Mouse (Mus musculus) thymus, adult 2 months (tissue): ENCODE measurements around the gene Ebf1. TPM values are rescaled to one million over a fixed set of nuclear protein-coding genes. Genes with fewer than 3 reads are reported as not detected.

Experiments used
- DNase-seq: peaks from one replicate; pipeline ENCODE4 v3.0.0; 2021
- H3K27ac ChIP-seq: fragments of 200-500 bp; 2 replicates; pipeline ENCODE4 v1.5.1; 2012; ENCODE audit warnings: low read length, control low read depth; ENCODE audit not compliant: control insufficient read depth, insufficient read depth
- H3K27me3 ChIP-seq: fragments of 200-500 bp; 2 replicates; pipeline ENCODE4 v1.6.1; 2012; ENCODE audit warnings: mild to moderate bottlenecking, low read length, moderate library complexity, mixed read lengths; ENCODE audit not compliant: control insufficient read depth, insufficient read depth
- H3K36me3 ChIP-seq: fragments of 200-500 bp; 2 replicates; pipeline ENCODE4 v1.6.1; 2012; ENCODE audit warnings: mild to moderate bottlenecking, low read length, moderate library complexity; ENCODE audit not compliant: control insufficient read depth, insufficient read depth
- H3K4me1 ChIP-seq: fragments of 200-500 bp; replicated peaks from 2 replicates; pipeline ENCODE4 v1.6.1; 2012; ENCODE audit warnings: low read length; ENCODE audit not compliant: control insufficient read depth, insufficient read depth
- H3K4me3 ChIP-seq: fragments of 200-500 bp; 2 replicates; pipeline ENCODE4 v1.5.1; 2012; ENCODE audit warnings: mild to moderate bottlenecking, low read length, control low read depth, moderate library complexity; ENCODE audit not compliant: control insufficient read depth, insufficient read depth
- CTCF ChIP-seq: fragments of 200-500 bp; IDR thresholded peaks from 2 replicates; pipeline ENCODE4 v1.5.1; 2012; ENCODE audit warnings: mild to moderate bottlenecking, control low read depth, low read length, moderate library complexity, borderline replicate concordance; ENCODE audit not compliant: control insufficient read depth, poor library complexity, insufficient read depth; ENCODE audit errors: extremely low read depth
- POLR2A ChIP-seq: fragments of 200-500 bp; IDR thresholded peaks from 2 replicates; pipeline ENCODE4 v1.6.1; 2012; ENCODE audit warnings: mild to moderate bottlenecking, low read length, control low read depth, moderate library complexity; ENCODE audit not compliant: control insufficient read depth, poor library complexity, insufficient read depth; ENCODE audit errors: extremely low read depth
- WGBS: fragments of 180-500 bp; shearing (Covaris S2); methylation state at CpG from one replicate; pipeline ENCODE4 v1.1.7; 2018; 5-methylcytosine and 5-hydroxymethylcytosine counted together
- polyA plus RNA-seq: library from polyadenylated mRNA; depleted of rRNA; stranded (reverse); fragments of >200 nt; gene quantifications from 2 replicates; pipeline ENCODE4 v1.2.3, GENCODE M21; 2012

Gene Ebf1
- polyA plus RNA-seq, 1 experiment: 4.4 TPM

DNA sequence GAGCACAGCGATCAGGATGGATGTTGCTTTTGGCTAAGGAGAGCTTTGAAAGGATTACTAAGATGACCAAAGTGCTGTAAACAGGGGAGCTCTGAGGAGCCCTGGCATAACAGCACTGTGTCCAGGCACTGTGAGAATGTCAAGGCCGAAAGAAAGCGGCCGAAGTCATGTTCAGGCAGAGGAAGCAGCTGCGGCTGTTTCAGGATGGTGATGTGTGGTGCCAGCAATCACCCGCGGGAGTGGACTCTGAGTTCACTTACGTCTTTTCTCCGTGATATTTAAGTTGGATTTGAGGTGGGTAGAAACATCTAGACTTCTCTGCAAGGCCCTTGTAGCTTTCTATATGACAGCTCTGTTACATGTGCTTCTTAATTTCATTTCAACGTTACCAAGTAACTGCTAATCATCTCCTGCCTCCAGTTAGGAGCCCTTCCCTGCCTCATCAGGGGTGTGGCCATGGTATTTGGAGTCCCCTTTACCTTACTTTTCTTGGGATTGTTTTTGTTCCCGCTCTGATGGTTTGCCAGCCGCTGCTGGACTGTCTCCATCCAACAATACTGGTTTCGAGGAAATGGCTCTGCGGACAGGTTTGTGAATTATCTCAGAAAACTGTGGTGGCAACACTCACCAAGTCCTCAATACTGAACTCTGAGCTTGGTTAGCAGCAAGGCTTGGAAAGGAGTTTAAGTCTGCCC, 345.8 kb downstream of the Ebf1 start:
- 90% methylated on average over 14 of the region's 14 CpGs for WGBS
- H3K4me3 ChIP-seq: no peak overlapping the region
- no peak overlapping the region for H3K27ac ChIP-seq
- TF ChIP-seq POLR2A: no peak
- TF ChIP-seq CTCF: no peak
- no peaks in the 10 kb centered on the region for H3K36me3 ChIP-seq
- no peak for DNase-seq
- no peaks in the 10 kb centered on the region for H3K4me1 ChIP-seq
- H3K27me3 ChIP-seq: no peaks in the 10 kb centered on the region

DNA sequence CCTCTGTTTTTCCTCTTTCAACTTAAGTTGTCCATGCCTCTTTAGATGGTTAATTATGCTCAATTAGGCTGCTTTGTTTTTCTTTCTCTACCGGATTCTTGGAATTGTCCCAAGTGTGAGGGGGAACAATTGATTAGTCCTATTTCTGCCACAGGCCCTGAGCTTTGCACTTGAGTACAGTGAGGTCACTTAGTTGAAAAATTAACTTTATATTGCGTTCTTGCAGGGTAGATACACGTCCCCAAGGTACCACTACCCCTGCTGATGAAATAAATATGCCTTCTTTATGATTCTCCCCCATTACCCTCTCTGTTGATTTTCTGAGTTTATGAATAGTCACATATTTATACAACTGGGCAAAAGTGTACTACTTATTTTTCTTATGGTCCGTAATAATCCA, 351.9 kb downstream of the Ebf1 start:
- no peak for DNase-seq
- TF ChIP-seq CTCF (no peak), POLR2A (no peak)
- Histone ChIP-seq H3K36me3 (no peaks in the 10 kb centered on the region), H3K4me3 (no peak overlapping the region), H3K4me1 (no peaks in the 10 kb centered on the region), H3K27ac (no peak overlapping the region), H3K27me3 (no peaks in the 10 kb centered on the region)
- 88% methylated on average over 4 of the region's 4 CpGs for WGBS

DNA sequence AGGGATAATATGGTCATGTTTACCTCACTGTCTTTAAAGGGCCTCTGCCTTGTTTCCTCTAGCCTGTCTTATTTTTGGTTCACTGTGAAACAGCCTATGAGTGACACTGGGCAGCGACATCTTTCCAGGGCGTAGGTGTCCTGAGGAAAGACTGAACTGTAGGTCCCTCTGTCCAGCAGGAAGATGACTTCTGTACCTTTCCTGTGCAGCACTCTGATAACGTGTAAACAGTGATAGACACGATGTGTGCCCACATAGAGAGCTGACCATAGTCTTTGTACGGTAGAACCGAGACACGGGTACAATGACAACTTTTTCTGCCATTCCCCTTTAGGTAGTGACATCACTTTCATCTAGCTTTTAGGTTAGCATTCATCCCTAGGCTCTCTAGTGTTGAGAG, 357.2 kb downstream of the Ebf1 start:
- Histone ChIP-seq H3K4me1 (no peaks in the 10 kb centered on the region), H3K4me3 (no peak overlapping the region), H3K27me3 (no peaks in the 10 kb centered on the region), H3K36me3 (no peaks in the 10 kb centered on the region), H3K27ac (no peak overlapping the region)
- DNase-seq: no peak
- no peak for TF ChIP-seq CTCF
- TF ChIP-seq POLR2A: no peak
- WGBS: 96% methylated on average over 7 of the region's 7 CpGs

- Histone ChIP-seq H3K27me3 (no peaks in the 10 kb centered on the region), H3K4me1 (no peaks in the 10 kb centered on the region), H3K4me3 (no peak overlapping the region), H3K27ac (no peak overlapping the region), H3K36me3 (no peaks in the 10 kb centered on the region)
- DNase-seq: no peak
- WGBS: 85% methylated on average over 2 of the region's 2 CpGs
- TF ChIP-seq CTCF (no peak), POLR2A (no peak)
Measured at GRCm38 (mm10) chr11:44975151-44975550, 358.0 kb downstream of the Ebf1 start.

- TF ChIP-seq POLR2A (no peak), CTCF (no peak)
- Histone ChIP-seq H3K4me3 (no peak overlapping the region), H3K27me3 (no peaks in the 10 kb centered on the region), H3K27ac (no peak overlapping the region), H3K36me3 (no peaks in the 10 kb centered on the region), H3K4me1 (no peaks in the 10 kb centered on the region)
- no peak for DNase-seq
- WGBS: 91% methylated on average over 5 of the region's 5 CpGs
Measured at GRCm38 (mm10) chr11:44976254-44976802, 359.2 kb downstream of the Ebf1 start.

DNA sequence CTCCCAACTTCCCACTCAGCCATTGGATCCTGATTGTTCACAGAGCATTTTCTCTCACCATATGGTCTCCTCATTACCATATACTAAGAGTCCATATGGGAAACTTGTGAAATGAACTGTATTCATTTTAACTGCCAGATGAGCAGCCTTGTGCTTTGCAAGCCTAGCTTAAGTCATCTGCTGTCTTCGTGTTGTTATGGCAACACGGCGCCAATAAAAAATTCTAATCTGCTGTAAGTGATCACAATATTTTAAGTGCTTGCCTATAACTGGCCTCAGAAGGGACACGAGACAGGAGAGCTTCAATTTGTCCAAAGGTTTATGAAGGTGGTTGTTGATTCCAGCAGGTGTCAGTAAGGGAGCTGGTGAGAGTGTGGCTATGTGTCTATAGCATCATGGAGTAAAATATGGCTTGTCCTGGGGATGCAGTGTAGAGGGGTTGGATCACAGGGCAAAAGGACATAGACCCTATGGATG, 360.8 kb downstream of the Ebf1 start:
- DNase-seq: no peak
- no peaks in the 10 kb centered on the region for H3K4me1 ChIP-seq
- WGBS: 93% methylated on average over 4 of the region's 4 CpGs
- no peak overlapping the region for H3K4me3 ChIP-seq
- H3K27ac ChIP-seq: no peak overlapping the region
- H3K27me3 ChIP-seq: no peaks in the 10 kb centered on the region
- H3K36me3 ChIP-seq: no peaks in the 10 kb centered on the region
- TF ChIP-seq POLR2A: no peak
- TF ChIP-seq CTCF: no peak
